Mouse (Mus musculus) testis, postnatal 10 days (tissue): Measurements from ENCODE around the gene AI593442.

ENCODE experiments used
- DNase-seq: peaks from one replicate; pipeline ENCODE4 v3.0.0; 2021; ENCODE audit warnings: low spot score

AI593442 gene

GRCm38 (mm10) chr9:52679362-52679947 lies at the start of gene AI593442:
AI593442 (minus strand) TSS chr9:52679780.
- peak; percentile 39 for DNase-seq

GRCm38 (mm10) chr9:52728806-52729205 lies 49.2 kb upstream of the AI593442 start:
- no peak for DNase-seq

GRCm38 (mm10) chr9:52722626-52723025 lies 43.0 kb upstream of the AI593442 start:
- DNase-seq: no peak

- no peak for DNase-seq
These were observed 40.0 kb upstream of the AI593442 start for GRCm38 (mm10) chr9:52719562-52719961.

GRCm38 (mm10) chr9:52680036-52680435 lies 456 bp upstream of the AI593442 start:
- DNase-seq: no peak

GRCm38 (mm10) chr9:52678839-52679215 lies 753 bp downstream of the AI593442 start:
- no peak for DNase-seq

GRCm38 (mm10) chr9:52678179-52678838 lies 1.3 kb downstream of the AI593442 start:
- no peak for DNase-seq

- peak; percentile 70 for DNase-seq
These were observed 3.0 kb downstream of the AI593442 start for GRCm38 (mm10) chr9:52676587-52676986.

GRCm38 (mm10) chr9:52675937-52676336 lies 3.6 kb downstream of the AI593442 start:
- DNase-seq: no peak

GRCm38 (mm10) chr9:52661422-52661821 lies 18.2 kb downstream of the AI593442 start:
- no peak for DNase-seq

GRCm38 (mm10) chr9:52650341-52650951 lies 29.1 kb downstream of the AI593442 start:
- no peak for DNase-seq

GRCm38 (mm10) chr9:52645312-52645711 lies 34.3 kb downstream of the AI593442 start:
- no peak for DNase-seq

GRCm38 (mm10) chr9:52644626-52645025 lies 35.0 kb downstream of the AI593442 start:
- DNase-seq: no peak

GRCm38 (mm10) chr9:52644156-52644555 lies 35.4 kb downstream of the AI593442 start:
- no peak for DNase-seq

- no peak for DNase-seq
These were observed 43.6 kb downstream of the AI593442 start for GRCm38 (mm10) chr9:52635991-52636390.

- no peak for DNase-seq
These were observed 55.7 kb downstream of the AI593442 start for GRCm38 (mm10) chr9:52623926-52624325.
